Mouse (Mus musculus) midbrain, embryonic 16.5 days (tissue): ENCODE data around the gene Acsl5. TPM values are rescaled to one million over a fixed set of nuclear protein-coding genes. Genes with fewer than 3 reads are reported as not detected.

Experiments
- ATAC-seq: fragments of 200-750 bp; cut with Nextera tagmentation; 2 replicates; pipeline ENCODE4 v1.8.0; 2017; ENCODE audit warnings: moderate TSS enrichment
- H3K27ac ChIP-seq: fragments of 300-500 bp; sonication (generic); 2 replicates; pipeline ENCODE4 v1.5.1; 2014; ENCODE audit warnings: mild to moderate bottlenecking, low read length, mixed read lengths
- H3K27me3 ChIP-seq: fragments of 300-500 bp; sonication (generic); 2 replicates; pipeline ENCODE4 v1.6.1; 2014; ENCODE audit warnings: low read depth, low read length, mixed read lengths; ENCODE audit not compliant: control insufficient read depth, insufficient read depth
- H3K36me3 ChIP-seq: fragments of 300-500 bp; sonication (generic); 2 replicates; pipeline ENCODE4 v1.6.1; 2014; ENCODE audit warnings: mild to moderate bottlenecking, low read length, moderate library complexity, mixed read lengths; ENCODE audit not compliant: control insufficient read depth, insufficient read depth
- H3K4me1 ChIP-seq: fragments of 300-500 bp; sonication (generic); 2 replicates; pipeline ENCODE4 v1.6.1; 2014; ENCODE audit warnings: mild to moderate bottlenecking, low read length, mixed read lengths; ENCODE audit not compliant: control insufficient read depth, insufficient read depth
- H3K4me2 ChIP-seq: fragments of 300-500 bp; sonication (generic); 2 replicates; pipeline ENCODE4 v1.6.1; 2014; ENCODE audit warnings: mild to moderate bottlenecking, low read length, mixed read lengths
- H3K4me3 ChIP-seq: fragments of 300-500 bp; sonication (generic); 2 replicates; pipeline ENCODE4 v1.5.1; 2014; ENCODE audit warnings: low read depth, mild to moderate bottlenecking, low read length, moderate library complexity, mixed read lengths
- H3K9ac ChIP-seq: fragments of 300-500 bp; sonication (generic); 2 replicates; pipeline ENCODE4 v1.6.1; 2014; ENCODE audit warnings: low read depth, low read length, mixed read lengths
- H3K9me3 ChIP-seq: fragments of 300-500 bp; sonication (generic); replicated peaks from 2 replicates; pipeline ENCODE4 v1.6.1; 2014; ENCODE audit warnings: mild to moderate bottlenecking, low read length, mixed read lengths; ENCODE audit not compliant: control insufficient read depth, poor library complexity, severe bottlenecking
- WGBS: fragments of 180-500 bp; shearing (Covaris S2); extraction: QIAGEN DNeasy Blood & Tissue Kit; methylation state at CpG from one replicate; pipeline ENCODE4 v1.1.7; 2014; 5-methylcytosine and 5-hydroxymethylcytosine counted together
- polyA plus RNA-seq: library from polyadenylated mRNA; unstranded; fragments of >200 nt; fragmentation: Nextera tagmentation; extraction: Ambion mirVana; gene quantifications from 2 replicates; pipeline ENCODE4 v1.2.1, GENCODE M21; 2015

Acsl5 gene
- polyA plus RNA-seq, 1 experiment from 2014 or later: 14.7 TPM

- H3K4me2 ChIP-seq: no peak overlapping the region
- H3K9ac ChIP-seq: no peak overlapping the region
- peaks cover 4% of the 10 kb centered on the region; the same call in 1 of the 2 replicates for H3K4me1 ChIP-seq
- no peak overlapping the region for H3K27ac ChIP-seq
- no peaks in the 10 kb centered on the region for H3K36me3 ChIP-seq
- no peaks in the 10 kb centered on the region for H3K9me3 ChIP-seq
- H3K4me3 ChIP-seq: no peak overlapping the region
- H3K27me3 ChIP-seq: no peaks in the 10 kb centered on the region
- ATAC-seq: no peak
- 82% methylated on average over 10 of the region's 10 CpGs for WGBS
Observed at GRCm38 (mm10) chr19:55231081-55231480, 20.7 kb upstream of the Acsl5 start.

DNA sequence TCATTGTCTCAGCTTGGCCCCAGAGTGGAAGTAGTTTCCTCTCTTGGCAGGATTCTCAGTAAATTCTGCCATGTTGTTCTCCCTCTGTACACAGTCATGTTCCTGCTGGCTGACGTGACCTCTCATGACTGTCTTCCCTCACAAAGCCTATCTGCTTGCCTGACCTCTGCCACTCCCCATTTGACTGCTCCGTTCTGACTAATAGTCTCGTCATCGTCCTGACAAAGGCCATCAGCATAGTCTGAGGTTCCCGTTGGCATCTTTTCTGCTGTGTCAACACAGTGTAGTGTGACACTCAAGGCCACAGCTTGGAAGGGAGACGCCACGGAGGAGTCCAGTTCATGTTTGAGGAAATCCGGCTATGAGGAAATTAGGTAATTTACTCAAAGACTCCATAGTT is 19.6 kb upstream of the Acsl5 start:
- peaks cover 4% of the 10 kb centered on the region; the same call in 1 of the 2 replicates for H3K4me1 ChIP-seq
- no peak overlapping the region for H3K4me3 ChIP-seq
- WGBS: 61% methylated on average over 8 of the region's 8 CpGs
- no peaks in the 10 kb centered on the region for H3K36me3 ChIP-seq
- H3K27me3 ChIP-seq: no peaks in the 10 kb centered on the region
- ATAC-seq: no peak
- H3K9ac ChIP-seq: no peak overlapping the region
- no peaks in the 10 kb centered on the region for H3K9me3 ChIP-seq
- no peak overlapping the region for H3K4me2 ChIP-seq
- H3K27ac ChIP-seq: no peak overlapping the region

- ATAC-seq: no peak
- Histone ChIP-seq H3K9ac (no peak overlapping the region), H3K4me2 (no peak overlapping the region), H3K36me3 (no peaks in the 10 kb centered on the region), H3K4me1 (no peaks in the 10 kb centered on the region; the same call in 1 of the 2 replicates), H3K27ac (no peak overlapping the region), H3K4me3 (no peak overlapping the region), H3K9me3 (no peaks in the 10 kb centered on the region), H3K27me3 (no peaks in the 10 kb centered on the region)
- 62% methylated on average over 2 of the region's 2 CpGs for WGBS
Observed at GRCm38 (mm10) chr19:55236026-55236425, 15.7 kb upstream of the Acsl5 start.

- Histone ChIP-seq H3K27ac (no peak overlapping the region), H3K4me3 (no peak overlapping the region), H3K4me1 (no peaks in the 10 kb centered on the region), H3K4me2 (no peak overlapping the region), H3K27me3 (no peaks in the 10 kb centered on the region), H3K9me3 (no peaks in the 10 kb centered on the region), H3K9ac (no peak overlapping the region), H3K36me3 (no peaks in the 10 kb centered on the region)
- no peak for ATAC-seq
- 84% methylated on average over 5 of the region's 5 CpGs for WGBS
Observed at GRCm38 (mm10) chr19:55236564-55236963, 15.2 kb upstream of the Acsl5 start.

GRCm38 (mm10) chr19:55239766-55240426 is 11.8 kb upstream of the Acsl5 start:
- no peaks in the 10 kb centered on the region for H3K9me3 ChIP-seq
- no peaks in the 10 kb centered on the region for H3K36me3 ChIP-seq
- no peak overlapping the region for H3K4me3 ChIP-seq
- 84% methylated on average over 6 of the region's 6 CpGs for WGBS
- no peak overlapping the region for H3K27ac ChIP-seq
- no peaks in the 10 kb centered on the region for H3K27me3 ChIP-seq
- H3K9ac ChIP-seq: no peak overlapping the region
- no peak for ATAC-seq
- H3K4me2 ChIP-seq: no peak overlapping the region
- H3K4me1 ChIP-seq: no peaks in the 10 kb centered on the region

GRCm38 (mm10) chr19:55241186-55241645 is 10.5 kb upstream of the Acsl5 start, which contains the start of gene Gucy2g:
Gene Gucy2g (minus strand): TSS chr19:55241236.
- WGBS: 75% methylated on average over 6 of the region's 6 CpGs
- Histone ChIP-seq H3K27me3 (no peaks in the 10 kb centered on the region), H3K36me3 (no peaks in the 10 kb centered on the region), H3K27ac (no peak within 1 kb of the TSS), H3K4me2 (no peak within 1 kb of the TSS), H3K9me3 (no peaks in the 10 kb centered on the region), H3K9ac (no peak within 1 kb of the TSS), H3K4me1 (no peaks in the 10 kb centered on the region), H3K4me3 (no peak within 1 kb of the TSS)
- ATAC-seq: no peak

- Histone ChIP-seq H3K4me2 (no peak overlapping the region), H3K4me1 (no peaks in the 10 kb centered on the region), H3K9me3 (no peaks in the 10 kb centered on the region), H3K27ac (no peak overlapping the region), H3K36me3 (no peaks in the 10 kb centered on the region), H3K9ac (no peak overlapping the region), H3K4me3 (no peak overlapping the region), H3K27me3 (no peaks in the 10 kb centered on the region)
- WGBS: 22% methylated on average over 7 of the region's 7 CpGs
- ATAC-seq: no peak
Observed at GRCm38 (mm10) chr19:55244791-55245231, 6.9 kb upstream of the Acsl5 start.

DNA sequence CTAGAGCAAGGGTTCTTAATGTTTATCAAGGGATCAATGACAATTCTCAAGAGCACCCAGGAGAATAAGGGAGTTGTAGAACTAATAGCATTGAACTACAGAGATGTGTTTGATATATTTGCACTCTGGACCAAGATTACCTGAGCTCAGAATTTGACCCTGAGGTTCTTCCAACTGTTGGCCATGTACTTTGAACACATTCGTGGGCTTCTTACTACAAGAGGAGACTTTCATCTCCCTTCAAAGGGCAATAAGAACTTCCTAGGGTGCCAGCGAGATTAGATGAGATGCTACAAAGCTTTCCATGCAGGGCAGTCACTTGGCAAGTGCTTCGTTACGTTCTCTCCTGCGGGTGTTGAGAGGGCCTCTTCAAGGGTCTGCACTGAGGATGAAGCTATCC is 4.2 kb upstream of the Acsl5 start:
- H3K9ac ChIP-seq: no peak overlapping the region
- no peaks in the 10 kb centered on the region for H3K27me3 ChIP-seq
- H3K4me3 ChIP-seq: no peak overlapping the region
- no peak for ATAC-seq
- no peaks in the 10 kb centered on the region for H3K36me3 ChIP-seq
- WGBS: 83% methylated on average over 5 of the region's 5 CpGs
- H3K27ac ChIP-seq: no peak overlapping the region
- no peak overlapping the region for H3K4me2 ChIP-seq
- no peaks in the 10 kb centered on the region for H3K4me1 ChIP-seq
- H3K9me3 ChIP-seq: no peaks in the 10 kb centered on the region

- Histone ChIP-seq H3K27ac (no peak overlapping the region), H3K9ac (no peak overlapping the region), H3K4me3 (no peak overlapping the region), H3K4me1 (peaks cover 2% of the 10 kb centered on the region; the same call in 1 of the 2 replicates), H3K9me3 (no peaks in the 10 kb centered on the region), H3K27me3 (no peaks in the 10 kb centered on the region), H3K36me3 (no peaks in the 10 kb centered on the region), H3K4me2 (no peak overlapping the region)
- ATAC-seq: no peak
- 78% methylated on average over 9 of the region's 9 CpGs for WGBS
Observed at GRCm38 (mm10) chr19:55247991-55248520, 3.7 kb upstream of the Acsl5 start.
